Mouse (Mus musculus): ENCODE results near the gene Slc13a1.
"Not testable (repeated sequence)": the region's sequence is repeated elsewhere in the genome, so short reads cannot be mapped to it uniquely, and the experiment has no call there.

Gene Slc13a1

GRCm38 (mm10) chr6:24167734-24168327 is at the start of gene Slc13a1:
Slc13a1 (minus strand) TSS chr6:24168092.
- DNase-seq (ENCODE audit: low spot score in 2 of 2): no peak

- DNase-seq (ENCODE audit: low spot score in 2 of 2): no peak
Measured at GRCm38 (mm10) chr6:24207866-24208265, 40.0 kb upstream of the Slc13a1 start.

GRCm38 (mm10) chr6:24202226-24202625 is 34.3 kb upstream of the Slc13a1 start:
- no peak for DNase-seq (ENCODE audit: low spot score in 2 of 2)

GRCm38 (mm10) chr6:24200644-24201484 is 33.0 kb upstream of the Slc13a1 start:
- no peak for DNase-seq (ENCODE audit: low spot score in 2 of 2)

GRCm38 (mm10) chr6:24197501-24198195 is 29.8 kb upstream of the Slc13a1 start:
- not testable (repeated sequence) for DNase-seq (ENCODE audit: low spot score in 2 of 2)

GRCm38 (mm10) chr6:24196406-24196805 is 28.5 kb upstream of the Slc13a1 start:
- DNase-seq (ENCODE audit: low spot score in 2 of 2): not testable (repeated sequence)

- DNase-seq (ENCODE audit: low spot score in 2 of 2): no peak
Measured at GRCm38 (mm10) chr6:24183439-24183838, 15.5 kb upstream of the Slc13a1 start.

- DNase-seq (ENCODE audit: low spot score in 2 of 2): no peak
Measured at GRCm38 (mm10) chr6:24175393-24175792, 7.5 kb upstream of the Slc13a1 start.

- DNase-seq (ENCODE audit: low spot score in 2 of 2): no peak
Measured at GRCm38 (mm10) chr6:24173951-24174350, 6.1 kb upstream of the Slc13a1 start.

GRCm38 (mm10) chr6:24172736-24173135 is 4.8 kb upstream of the Slc13a1 start:
- DNase-seq (ENCODE audit: low spot score in 2 of 2): no peak

GRCm38 (mm10) chr6:24166772-24167171 is 1.1 kb downstream of the Slc13a1 start:
- no peak for DNase-seq (ENCODE audit: low spot score in 2 of 2)

- no peak for DNase-seq (ENCODE audit: low spot score in 2 of 2)
Measured at GRCm38 (mm10) chr6:24165249-24165648, 2.6 kb downstream of the Slc13a1 start.

- no peak for DNase-seq (ENCODE audit: low spot score in 2 of 2)
Measured at GRCm38 (mm10) chr6:24159795-24160194, 8.1 kb downstream of the Slc13a1 start.

GRCm38 (mm10) chr6:24154901-24155300 is 13.0 kb downstream of the Slc13a1 start:
- no peak for DNase-seq (ENCODE audit: low spot score in 2 of 2)

GRCm38 (mm10) chr6:24132951-24133350 is 34.9 kb downstream of the Slc13a1 start:
- DNase-seq (ENCODE audit: low spot score in 2 of 2): no peak

GRCm38 (mm10) chr6:24122632-24123031 is 45.3 kb downstream of the Slc13a1 start:
- DNase-seq (ENCODE audit: low spot score in 2 of 2): no peak

- no peak for DNase-seq (ENCODE audit: low spot score in 2 of 2)
Measured at GRCm38 (mm10) chr6:24111614-24112013, 56.3 kb downstream of the Slc13a1 start.

GRCm38 (mm10) chr6:24108471-24108870 is 59.4 kb downstream of the Slc13a1 start:
- no peak for DNase-seq (ENCODE audit: low spot score in 2 of 2)

GRCm38 (mm10) chr6:24106157-24106556 is 61.7 kb downstream of the Slc13a1 start:
- no peak for DNase-seq (ENCODE audit: low spot score in 2 of 2)

- no peak for DNase-seq (ENCODE audit: low spot score in 2 of 2)
Measured at GRCm38 (mm10) chr6:24105681-24106080, 62.2 kb downstream of the Slc13a1 start.

- DNase-seq (ENCODE audit: low spot score in 2 of 2): no peak
Measured at GRCm38 (mm10) chr6:24101281-24101680, 66.6 kb downstream of the Slc13a1 start.

GRCm38 (mm10) chr6:24100705-24101104 is 67.2 kb downstream of the Slc13a1 start:
- DNase-seq (ENCODE audit: low spot score in 2 of 2): no peak

GRCm38 (mm10) chr6:24097400-24097799 is 70.5 kb downstream of the Slc13a1 start:
- no peak for DNase-seq (ENCODE audit: low spot score in 2 of 2)

All from right cerebral cortex, postnatal 36 days (tissue).